Mouse (Mus musculus) lung, postnatal 4 days (tissue): ENCODE results near the gene Eif3l.

Source experiments
- DNase-seq, 2 experiments: peaks; one replicate each; pipeline ENCODE4 v3.0.0; 2021

Eif3l gene

GRCm38 (mm10) chr15:79050160-79050845 is 24.7 kb upstream of the Eif3l start:
- DNase-seq: no peak

GRCm38 (mm10) chr15:79050964-79051363 is 24.0 kb upstream of the Eif3l start:
- no peak for DNase-seq

- DNase-seq: peak; percentile 43 to 70
Observed at GRCm38 (mm10) chr15:79051461-79052360, 23.3 kb upstream of the Eif3l start.

GRCm38 (mm10) chr15:79052366-79052765 is 22.6 kb upstream of the Eif3l start:
- no peak for DNase-seq

GRCm38 (mm10) chr15:79056601-79057000 is 18.4 kb upstream of the Eif3l start:
- DNase-seq: no peak

GRCm38 (mm10) chr15:79057850-79058249 is 17.1 kb upstream of the Eif3l start:
- no peak for DNase-seq

GRCm38 (mm10) chr15:79060887-79061565 is 14.0 kb upstream of the Eif3l start:
- DNase-seq: no peak

- peak; percentile 98 to 99 for DNase-seq
Observed at GRCm38 (mm10) chr15:79062376-79063159, 12.4 kb upstream of the Eif3l start, which contains the start of gene Ankrd54. Gene Ankrd54, minus strand, starts transcription at chr15:79062893.

- no peak for DNase-seq
Observed at GRCm38 (mm10) chr15:79063160-79063740, 11.7 kb upstream of the Eif3l start.

- DNase-seq: peak; percentile 38 to 78
Observed at GRCm38 (mm10) chr15:79065086-79065770, 9.8 kb upstream of the Eif3l start.

- DNase-seq: no peak
Observed at GRCm38 (mm10) chr15:79066276-79066675, 8.7 kb upstream of the Eif3l start.

GRCm38 (mm10) chr15:79067631-79068030 is 7.3 kb upstream of the Eif3l start:
- DNase-seq: no peak

GRCm38 (mm10) chr15:79068416-79068815 is 6.6 kb upstream of the Eif3l start:
- no peak for DNase-seq

GRCm38 (mm10) chr15:79071117-79072039 is 3.6 kb upstream of the Eif3l start:
- DNase-seq: peak in 1 of 2 experiments; percentile 55

- no peak for DNase-seq
Observed at GRCm38 (mm10) chr15:79073752-79074151, 1.2 kb upstream of the Eif3l start.

GRCm38 (mm10) chr15:79074446-79074845 is 533 bp upstream of the Eif3l start:
- DNase-seq: no peak

- DNase-seq: no peak
Observed at GRCm38 (mm10) chr15:79075658-79076365, 833 bp downstream of the Eif3l start.

GRCm38 (mm10) chr15:79079567-79079966 is 4.6 kb downstream of the Eif3l start:
- no peak for DNase-seq

- no peak for DNase-seq
Observed at GRCm38 (mm10) chr15:79092284-79092683, 17.3 kb downstream of the Eif3l start.
